In the genomic region with DNA sequence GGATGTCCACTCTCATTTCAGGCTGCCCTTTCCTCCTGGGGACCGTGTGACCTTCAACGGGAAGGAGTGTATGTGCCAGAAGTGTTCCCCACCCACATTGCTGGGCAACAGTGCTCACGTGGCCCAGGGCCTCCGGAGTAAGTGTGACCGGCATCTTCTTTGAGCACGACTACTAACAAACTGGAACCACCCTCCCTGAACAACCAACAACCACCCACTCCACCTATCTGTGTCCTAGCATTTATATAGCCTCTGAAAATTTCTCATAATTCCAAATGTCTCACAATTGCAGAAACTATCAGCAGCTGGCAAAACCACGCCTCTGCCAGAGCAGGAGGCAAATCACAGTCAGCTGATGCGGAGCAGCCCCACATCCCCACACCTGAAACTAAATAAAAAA, we compare ENCODE assay signal across 15 mouse cellular contexts. TPM values are rescaled to one million over a fixed set of nuclear protein-coding genes. Genes with fewer than 3 reads are reported as not detected.
A peak's percentile ranks its signal among the peaks of the same experiment; 100 is the strongest.
DNase-seq lines count a peak whose midpoint lies in the region; TF ChIP-seq lines count a peak whose summit lies in the region.
"Had no signal": no experiment of that assay in that cellular context is flagged by ENCODE, and none has a peak within 500 bp of the region (broad histone marks: within the 10 kb centered on the region; RNA-seq: fewer than 3 reads in every experiment).

No protein-coding gene starts in this region.

- no peak overlapping the region for H3K4me3 ChIP-seq in left cerebral cortex, adult 2 months
- H3K4me3 ChIP-seq: embryonic facial prominence, embryonic 12.5 days; forebrain, embryonic 15.5 days; heart, embryonic 13.5 days; hindbrain, embryonic 15.5 days had no signal

- TF ChIP-seq CTCF in left cerebral cortex, adult 2 months (IDR thresholded peaks at IDR 0.05), result no peak

- peak overlapping the region; percentile 63; the same call in 1 of the 2 replicates for H3K27ac ChIP-seq in left cerebral cortex, adult 2 months
- H3K27ac ChIP-seq: embryonic facial prominence, embryonic 12.5 days; forebrain, embryonic 15.5 days; hindbrain, embryonic 15.5 days had no signal

- peak; percentile 23 for DNase-seq in adrenal gland, adult 8-10 months
- no peak for DNase-seq in adrenal gland, postnatal 25 days
- no peak for DNase-seq in left cerebral cortex, adult 2 months (ENCODE audit: extremely low spot score in 1 of 2, low spot score in 2 of 2)
- DNase-seq in left cerebral cortex, adult 11 months (ENCODE audit: low spot score), result no peak
- peak; percentile 33 for DNase-seq in adrenal gland, postnatal 14 days
- no peak for DNase-seq in cerebellum, adult 18-20 months
- DNase-seq: cerebellum, adult 8-10 months; cerebellum, postnatal 25 days; gastrocnemius, postnatal 36 days; heart, adult 11 months; heart, postnatal 36 days had no signal

- intact Hi-C loops in left cerebral cortex, adult 2 months (cut with DNase I), result no loop called here

RNA-seq across cellular contexts. Expression of gene Ablim2, which starts 49.3 kb away (rescaled TPM):
- 10 to 100 TPM in 2 of 4 experiments, 1 to 10 TPM in 2; 4.4 to 21.5 (median 11.4) TPM for total RNA-seq in adrenal gland, adult 8-10 months (2022)
- 6.0 and 7.8 TPM in 2 replicates for total RNA-seq in adrenal gland, postnatal 25 days (2021)
- 100 to 1,000 TPM; 191 to 208 TPM for total RNA-seq in left cerebral cortex, adult 2 months (2021)
- 3.0 and 4.0 TPM in 2 replicates for total RNA-seq in adrenal gland, postnatal 14 days (2021)

Comparison
In these comparisons a context has a peak if more than half of its experiments do, and no peak if none do; other contexts are left out.
1. DNase-seq: peak in adrenal gland, adult 8-10 months (single experiment) and adrenal gland, postnatal 14 days (single experiment); none in adrenal gland, postnatal 25 days (single experiment), left cerebral cortex, adult 2 months (0 of 2), left cerebral cortex, adult 11 months (single experiment) and cerebellum, adult 18-20 months (0 of 2).
2. RNA of gene Ablim2, which starts 49.3 kb away (total RNA-seq): 191 to 208 TPM in left cerebral cortex, adult 2 months; 4.4 to 21.5 TPM in adrenal gland, adult 8-10 months, 6.0 to 7.8 TPM in adrenal gland, postnatal 25 days and 3.0 to 4.0 TPM in adrenal gland, postnatal 14 days; every median in the first group is over 4 times any median in the second.